Mouse (Mus musculus) lung, postnatal 14 days (tissue): ENCODE measurements around the gene Slc16a12.
A peak's percentile ranks its signal among the peaks of the same experiment; 100 is the strongest.
"Not testable (repeated sequence)": the region's sequence is repeated elsewhere in the genome, so short reads cannot be mapped to it uniquely, and the experiment has no call there.

Source experiments
- DNase-seq: peaks from one replicate; pipeline ENCODE4 v3.0.0; 2021

Gene Slc16a12

DNA sequence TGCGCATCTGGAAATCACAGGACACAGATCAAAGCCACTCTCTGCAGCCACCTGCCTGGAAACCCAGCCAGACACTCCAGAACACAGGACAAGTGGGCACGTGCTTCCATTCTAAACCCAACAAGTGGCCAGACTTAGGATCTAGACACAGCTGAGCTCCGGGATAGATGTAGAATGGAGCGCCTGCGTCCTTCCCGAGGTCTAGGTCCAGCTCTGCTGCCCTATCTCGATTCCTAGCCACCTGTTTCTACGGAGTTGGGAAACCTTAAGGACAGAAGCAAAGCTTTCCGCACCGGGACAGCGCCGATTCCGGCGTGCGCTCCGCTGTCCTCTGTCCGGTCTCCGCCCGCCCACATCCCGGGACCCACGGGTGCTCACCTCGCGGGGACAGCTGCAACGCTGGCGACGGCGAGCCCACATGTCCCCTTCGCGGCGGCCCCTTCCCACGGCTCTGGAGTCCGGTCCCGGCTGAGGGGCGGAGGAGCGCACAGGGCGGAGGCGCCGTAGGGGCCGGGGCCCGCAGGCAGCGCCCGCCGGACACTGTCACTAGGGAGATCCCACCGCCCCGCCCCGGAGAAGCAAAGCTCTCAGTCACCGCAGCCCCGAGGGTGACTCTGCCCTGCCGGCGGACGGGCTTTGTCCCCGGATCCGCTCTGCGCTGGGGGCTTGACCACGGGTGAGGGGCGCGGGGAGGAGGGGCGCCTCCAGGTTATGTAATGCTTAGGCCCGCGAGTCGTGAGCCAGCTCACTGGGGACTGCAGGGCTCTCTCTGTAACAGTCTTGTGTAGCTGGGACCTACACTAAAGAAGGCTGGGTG is at the start of gene Slc16a12:
TSS of gene Slc16a12 (minus strand) at position 602 of the 817 bp plus-strand sequence.
- peak; percentile 44 for DNase-seq

GRCm38 (mm10) chr19:34796396-34796795 is 49.3 kb upstream of the Slc16a12 start:
- no peak for DNase-seq

- DNase-seq: no peak
These were observed 35.4 kb upstream of the Slc16a12 start for GRCm38 (mm10) chr19:34782491-34782890.

- no peak for DNase-seq
These were observed 31.9 kb upstream of the Slc16a12 start for GRCm38 (mm10) chr19:34778993-34779392.

- DNase-seq: no peak
These were observed 31.0 kb upstream of the Slc16a12 start for GRCm38 (mm10) chr19:34778098-34778497.

DNA sequence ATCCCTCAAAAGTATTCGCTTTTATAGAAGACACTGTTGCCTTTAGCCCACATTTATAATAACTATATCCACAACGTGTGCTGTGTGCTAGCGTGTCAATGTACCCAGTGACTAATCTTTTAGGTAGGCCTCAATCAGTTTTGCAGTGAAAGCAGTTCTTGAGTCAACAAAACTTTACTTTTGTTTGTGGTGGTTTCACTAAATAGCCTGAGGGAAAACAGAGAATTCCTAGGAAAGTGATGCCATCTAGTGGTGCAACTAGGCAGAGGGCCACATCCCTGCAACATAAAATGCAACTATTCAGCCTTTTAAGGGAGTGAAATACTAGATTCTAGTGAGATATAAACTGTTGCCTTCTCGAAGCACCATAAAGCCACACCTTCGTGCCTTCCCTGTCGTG is 25.7 kb upstream of the Slc16a12 start:
- peak; percentile 69 for DNase-seq

DNA sequence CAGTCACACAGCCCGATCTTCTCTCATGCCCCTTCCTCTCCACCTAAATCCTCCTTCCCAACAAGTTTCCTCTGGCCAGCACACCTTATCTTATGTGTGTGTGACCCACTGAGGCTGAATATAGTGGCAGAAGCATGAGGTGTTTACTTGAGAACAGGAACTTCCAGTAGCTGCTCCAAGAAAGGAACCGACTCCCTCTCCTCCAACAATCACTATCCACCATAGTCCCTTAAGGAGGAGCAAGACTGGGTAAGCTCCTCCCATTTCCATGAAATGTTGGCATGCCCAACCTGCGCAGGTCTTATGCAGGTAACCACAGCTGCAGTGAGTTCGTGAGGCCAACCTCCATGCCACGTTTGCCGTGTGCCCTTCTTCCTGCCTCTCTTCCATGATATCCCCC is 23.7 kb upstream of the Slc16a12 start:
- DNase-seq: no peak

- no peak for DNase-seq
These were observed 11.7 kb upstream of the Slc16a12 start for GRCm38 (mm10) chr19:34758754-34759153.

DNA sequence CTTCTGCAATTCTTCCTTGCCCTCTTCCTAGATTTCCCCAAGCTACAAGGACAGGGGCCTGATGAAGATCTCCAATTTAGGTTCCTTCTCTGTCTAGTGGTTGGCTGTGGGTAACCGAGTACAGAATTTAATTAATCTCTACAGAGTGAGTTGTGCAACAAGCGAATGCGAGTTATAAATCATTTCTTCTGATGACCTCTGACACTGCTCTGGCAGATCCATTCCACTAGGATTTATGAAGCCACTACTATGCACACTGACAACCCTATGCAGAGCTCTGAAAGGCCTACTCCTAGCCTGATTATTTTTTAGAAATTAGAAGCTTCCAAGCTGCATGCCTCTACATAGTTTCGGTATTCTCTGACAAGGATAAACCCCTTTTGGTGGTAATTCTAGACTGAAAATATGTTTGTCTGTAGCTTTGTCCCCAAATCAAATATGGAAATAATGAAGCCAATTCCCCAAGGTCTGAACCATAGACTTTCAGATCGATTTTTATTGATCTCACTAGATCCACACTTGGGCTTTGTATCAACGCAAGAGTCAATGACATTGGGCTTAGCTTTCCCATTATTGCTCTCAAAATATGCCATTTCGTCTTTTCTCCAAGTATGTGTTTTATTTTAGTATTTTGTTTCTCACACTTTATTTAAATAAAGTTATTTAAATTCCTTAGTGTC is 9.6 kb upstream of the Slc16a12 start:
- DNase-seq: no peak

DNA sequence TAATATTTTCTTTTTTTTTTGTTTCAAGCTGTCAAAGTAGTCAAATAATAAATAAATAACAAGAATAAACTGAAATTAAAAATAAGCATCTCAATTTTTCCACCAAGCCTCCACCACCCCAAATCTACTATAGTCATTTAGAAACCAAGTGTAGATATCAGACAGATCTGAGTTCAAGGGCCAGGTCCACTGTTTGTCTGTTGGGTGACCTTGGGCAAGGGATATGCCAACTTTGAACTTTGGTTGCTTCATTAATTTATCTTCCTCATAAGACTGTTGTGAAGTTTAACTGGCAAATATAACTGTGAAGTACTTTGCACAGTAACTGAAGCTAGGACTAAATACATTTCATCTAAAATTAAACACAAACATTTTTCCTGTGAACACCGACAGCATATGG is 8.6 kb upstream of the Slc16a12 start:
- DNase-seq: no peak

DNA sequence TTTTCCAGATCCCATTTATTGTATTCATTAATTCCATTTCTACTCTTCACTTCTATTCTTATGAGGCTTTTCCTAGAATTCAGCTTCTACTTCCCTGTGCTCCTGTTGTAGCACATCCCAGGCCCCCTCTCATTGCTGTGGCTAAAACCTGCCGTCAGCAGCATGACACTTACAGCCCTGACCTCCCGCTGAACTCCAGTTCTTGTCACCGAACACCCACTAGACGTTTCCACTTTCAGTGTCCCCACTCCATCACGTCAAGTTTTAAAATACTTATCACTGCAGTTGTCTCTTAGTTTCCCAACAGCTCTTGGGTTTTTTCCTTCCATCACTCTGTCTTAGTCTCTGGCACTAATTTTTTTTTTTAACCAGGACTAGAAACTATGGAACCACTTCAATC is 6.2 kb upstream of the Slc16a12 start:
- no peak for DNase-seq

GRCm38 (mm10) chr19:34752391-34753092 is 5.5 kb upstream of the Slc16a12 start:
- no peak for DNase-seq

DNA sequence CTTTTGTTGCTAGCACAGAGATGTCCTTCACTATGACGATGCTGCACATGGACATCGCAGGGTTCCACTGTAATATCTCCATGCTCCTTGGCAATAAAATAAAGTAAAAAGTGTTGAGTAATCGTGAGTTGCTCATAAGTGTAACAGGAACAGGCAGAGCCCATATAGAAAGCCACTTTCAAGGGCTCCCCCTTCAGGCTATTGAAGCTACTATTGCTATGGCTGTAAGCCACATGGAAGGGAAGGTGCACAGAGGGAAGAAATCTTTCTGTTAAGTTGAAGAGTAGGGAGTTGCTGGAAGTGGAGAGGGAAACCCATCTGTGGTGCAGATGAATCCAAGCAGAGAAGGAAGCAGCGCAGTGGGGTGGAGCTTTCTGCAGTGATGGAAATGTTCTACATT is 4.1 kb upstream of the Slc16a12 start:
- peak; percentile 35 for DNase-seq

GRCm38 (mm10) chr19:34748992-34749391 is 1.9 kb upstream of the Slc16a12 start:
- DNase-seq: no peak

GRCm38 (mm10) chr19:34747969-34748368 is 880 bp upstream of the Slc16a12 start:
- DNase-seq: not testable (repeated sequence)

- DNase-seq: no peak
These were observed 888 bp downstream of the Slc16a12 start for GRCm38 (mm10) chr19:34746201-34746600.

- no peak for DNase-seq
These were observed 2.1 kb downstream of the Slc16a12 start for GRCm38 (mm10) chr19:34745012-34745411.

GRCm38 (mm10) chr19:34737916-34738315 is 9.2 kb downstream of the Slc16a12 start:
- no peak for DNase-seq

GRCm38 (mm10) chr19:34735900-34736299 is 11.2 kb downstream of the Slc16a12 start:
- DNase-seq: no peak

GRCm38 (mm10) chr19:34733020-34733419 is 14.1 kb downstream of the Slc16a12 start:
- DNase-seq: no peak

DNA sequence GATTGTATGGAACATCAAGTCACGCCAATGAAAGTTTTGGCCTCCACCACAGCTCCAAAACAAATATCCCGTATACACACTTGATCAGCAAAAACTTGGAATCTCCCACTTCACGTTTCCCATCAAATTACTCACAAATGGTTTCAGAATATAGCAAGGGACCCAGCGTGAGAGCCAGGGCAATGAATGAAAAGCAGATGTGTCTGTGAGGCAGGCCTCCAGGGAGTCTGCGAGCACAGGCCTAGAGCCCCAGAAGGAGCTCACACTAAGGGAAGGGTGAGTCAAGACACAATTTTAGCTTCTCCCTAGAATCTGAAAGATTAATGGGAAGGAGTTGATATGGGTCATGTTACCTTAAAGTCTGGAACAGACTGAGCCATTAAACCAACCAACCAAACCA is 15.7 kb downstream of the Slc16a12 start:
- no peak for DNase-seq

DNA sequence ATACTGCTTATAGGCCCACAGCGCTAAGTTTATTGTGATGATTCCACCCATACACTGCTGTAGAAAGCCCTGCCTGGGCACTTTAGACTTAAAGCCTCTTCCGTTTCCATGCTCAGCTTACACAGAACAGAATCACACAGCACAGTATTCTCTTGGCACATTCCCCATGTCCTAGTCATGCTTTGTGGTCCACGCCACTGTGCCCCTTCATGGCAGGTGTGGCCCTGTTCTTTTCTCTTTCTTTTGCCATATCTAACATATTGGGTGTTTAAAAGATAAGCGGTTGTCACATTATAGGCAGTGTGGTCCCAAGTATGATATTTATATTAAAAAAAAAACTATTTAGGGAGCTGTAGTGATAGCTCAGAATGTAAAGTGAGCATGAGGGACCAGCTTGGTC is 16.5 kb downstream of the Slc16a12 start:
- DNase-seq: no peak

DNA sequence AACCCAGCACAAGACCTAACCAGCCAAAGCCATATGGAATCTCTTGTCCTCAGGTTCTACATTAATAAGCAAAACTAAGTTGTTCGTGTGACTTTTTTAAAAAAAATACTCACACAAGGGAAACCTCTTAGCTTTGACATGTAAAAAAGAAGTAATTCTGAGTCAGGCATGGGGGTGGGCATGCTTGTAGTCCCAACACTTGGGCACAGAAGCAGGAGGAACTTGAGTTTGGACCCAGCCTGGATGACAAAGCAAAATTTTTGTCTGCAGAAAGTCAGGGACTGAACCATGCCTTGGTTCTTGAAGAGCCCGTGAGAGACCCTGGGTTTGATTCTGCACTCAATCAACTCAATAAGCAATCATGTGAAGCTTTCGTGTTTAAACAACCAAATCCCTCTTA is 17.6 kb downstream of the Slc16a12 start:
- no peak for DNase-seq
